Mouse (Mus musculus) gastrocnemius, postnatal 36 days (tissue): ENCODE results near the gene Col4a5. TPM values are rescaled to one million over a fixed set of nuclear protein-coding genes. Genes with fewer than 3 reads are reported as not detected.

Experiments used
- total RNA-seq, 2 experiments: library from RNA; stranded (reverse); gene quantifications; 2 replicates each; pipeline ENCODE4 v1.2.3; 2021

Col4a5 gene
- total RNA-seq, 2 experiments from 2014 or later = 2.7 to 3.4 TPM

Other genes with a start within 250 kb of the Col4a5 start
- under 1 TPM; 0.15 to 0.17 TPM for gene Col4a6, start 1.3 kb upstream of the Col4a5 start, total RNA-seq
- gene Irs4, start 249.9 kb downstream of the Col4a5 start, total RNA-seq = not detected